Mouse (Mus musculus): ENCODE measurements around the gene Olfr789.

Olfr789 gene

GRCm38 (mm10) chr10:129484452-129484851 lies at the start of gene Olfr789:
Gene Olfr789 (plus strand): TSS chr10:129484752.
- DNase-seq (ENCODE audit: low spot score): no peak

GRCm38 (mm10) chr10:129461562-129461961 lies 23.0 kb upstream of the Olfr789 start, which contains the start of gene Olfr787:
Gene Olfr787 (plus strand): TSS chr10:129461862.
- DNase-seq (ENCODE audit: low spot score): no peak

GRCm38 (mm10) chr10:129470698-129471097 lies 13.9 kb upstream of the Olfr789 start, which contains the start of gene Olfr788:
Gene Olfr788 (plus strand): TSS chr10:129470998.
- no peak for DNase-seq (ENCODE audit: low spot score)

GRCm38 (mm10) chr10:129473256-129473655 lies 11.3 kb upstream of the Olfr789 start:
- no peak for DNase-seq (ENCODE audit: low spot score)

- no peak for DNase-seq (ENCODE audit: low spot score)
Observed at GRCm38 (mm10) chr10:129473723-129474122, 10.8 kb upstream of the Olfr789 start.

- DNase-seq (ENCODE audit: low spot score): peak; percentile 0
Observed at GRCm38 (mm10) chr10:129490101-129490500, 5.5 kb downstream of the Olfr789 start.

GRCm38 (mm10) chr10:129498192-129498591 lies 13.6 kb downstream of the Olfr789 start, which contains the start of gene Olfr790:
Gene Olfr790 (plus strand): TSS chr10:129498492.
- DNase-seq (ENCODE audit: low spot score): no peak

GRCm38 (mm10) chr10:129521492-129521891 lies 36.9 kb downstream of the Olfr789 start, which contains the start of gene Olfr791:
Gene Olfr791 (plus strand): TSS chr10:129521792.
- DNase-seq (ENCODE audit: low spot score): no peak

GRCm38 (mm10) chr10:129538862-129539261 lies 54.3 kb downstream of the Olfr789 start, which contains the start of gene Olfr792:
Gene Olfr792 (plus strand): TSS chr10:129539162.
- no peak for DNase-seq (ENCODE audit: low spot score)
